Mouse (Mus musculus) frontal cortex, postnatal 25 days (tissue): Measurements from ENCODE around the gene Tmod1.

Source experiments
- DNase-seq, 2 experiments: peaks; one replicate each; pipeline ENCODE4 v3.0.0; 2022; ENCODE audit warnings: low spot score in 2 of 2

The Tmod1 gene

GRCm38 (mm10) chr4:46053323-46054107, 14.8 kb downstream of the Tmod1 start:
- DNase-seq, result no peak

- DNase-seq, result no peak
Measured at GRCm38 (mm10) chr4:46056163-46056562, 17.4 kb downstream of the Tmod1 start.

DNA sequence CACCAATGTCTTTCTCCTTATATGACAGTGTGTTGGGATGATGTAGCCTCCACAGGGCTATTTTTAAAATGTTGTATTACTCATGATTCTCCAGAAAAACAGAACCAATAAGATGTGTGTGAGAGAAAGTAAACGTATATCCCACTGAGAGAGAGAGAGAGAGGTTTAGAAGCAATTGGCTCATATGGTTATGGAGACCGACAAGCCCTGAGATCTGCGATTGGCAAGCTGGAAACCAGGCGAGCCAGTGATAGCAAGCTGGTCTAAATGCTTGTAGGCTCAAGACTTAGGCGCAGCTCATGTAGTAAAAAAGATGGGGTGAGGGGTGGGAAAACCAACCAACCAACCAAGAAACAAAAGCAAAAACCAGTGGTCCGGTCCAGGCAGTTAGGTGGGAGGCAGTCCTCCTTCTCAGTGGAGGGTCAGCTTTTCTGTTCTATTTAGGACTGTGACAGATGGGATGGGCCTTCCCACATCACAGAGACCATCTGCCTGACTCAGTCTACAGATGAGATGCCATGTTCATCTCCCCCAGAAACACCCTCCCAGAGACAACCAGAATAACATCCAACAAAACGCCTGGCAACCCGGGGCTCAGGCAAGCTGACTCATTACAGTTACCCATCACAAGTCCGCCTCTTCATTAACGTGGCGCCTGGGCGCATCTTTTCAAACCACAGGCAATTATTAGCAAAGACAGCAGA, 22.7 kb downstream of the Tmod1 start:
- peak; percentile 51 to 69 for DNase-seq

DNA sequence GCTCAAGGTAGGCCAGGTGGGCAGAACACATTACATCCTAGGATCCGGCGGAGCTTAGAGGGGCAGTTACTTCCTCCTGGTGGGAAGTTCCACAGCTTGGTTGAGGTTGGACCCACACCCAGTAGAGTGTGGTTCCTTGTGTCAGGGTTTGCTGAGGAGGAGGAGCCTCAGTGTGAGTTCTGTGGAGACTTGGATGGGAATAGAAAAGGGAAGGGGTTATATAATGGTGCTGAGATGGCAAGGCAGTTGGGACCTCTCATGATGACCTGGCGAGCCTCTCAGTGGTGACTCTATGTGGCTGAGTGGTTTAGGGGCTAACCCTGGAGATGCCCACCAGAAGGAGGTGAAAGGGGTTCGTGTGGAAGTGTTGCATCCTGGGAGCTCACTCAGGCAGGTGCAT, 25.1 kb downstream of the Tmod1 start:
- DNase-seq, result no peak

GRCm38 (mm10) chr4:46064263-46064662, 25.5 kb downstream of the Tmod1 start:
- DNase-seq, result no peak

GRCm38 (mm10) chr4:46064961-46065360, 26.2 kb downstream of the Tmod1 start:
- DNase-seq, result no peak

DNA sequence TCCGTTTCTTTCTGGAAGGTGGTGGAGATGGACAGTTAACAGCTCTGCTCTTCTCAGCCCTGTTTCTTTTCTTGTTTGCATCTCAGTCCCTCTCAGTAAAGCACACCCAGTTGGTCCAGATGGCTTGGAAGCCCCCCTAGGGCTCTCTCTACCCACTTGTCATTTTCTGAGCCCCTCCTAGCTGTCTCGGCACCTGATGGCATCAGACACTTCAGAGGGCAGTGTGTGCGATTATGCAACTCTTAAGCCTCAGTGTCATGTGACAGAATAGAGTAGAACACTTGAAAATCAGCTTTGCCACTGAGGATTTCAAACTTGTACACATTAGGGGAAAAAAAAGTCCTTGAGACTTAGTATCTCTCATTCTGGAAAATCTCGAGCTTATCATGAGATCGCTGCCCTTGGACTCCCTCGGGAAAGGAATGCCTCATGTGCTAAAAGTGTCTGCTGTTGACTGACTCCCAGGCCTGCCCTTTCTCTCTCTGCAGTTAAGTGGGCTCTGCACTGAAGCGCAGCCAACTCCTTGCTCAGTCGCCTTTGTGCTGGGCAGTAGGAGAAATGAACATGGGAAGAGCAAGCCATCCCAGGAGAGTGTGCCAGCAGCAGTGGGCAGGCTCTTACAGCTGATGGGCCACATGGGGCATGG, 27.1 kb downstream of the Tmod1 start:
- no peak for DNase-seq

GRCm38 (mm10) chr4:46068060-46068459, 29.3 kb downstream of the Tmod1 start:
- no peak for DNase-seq

DNA sequence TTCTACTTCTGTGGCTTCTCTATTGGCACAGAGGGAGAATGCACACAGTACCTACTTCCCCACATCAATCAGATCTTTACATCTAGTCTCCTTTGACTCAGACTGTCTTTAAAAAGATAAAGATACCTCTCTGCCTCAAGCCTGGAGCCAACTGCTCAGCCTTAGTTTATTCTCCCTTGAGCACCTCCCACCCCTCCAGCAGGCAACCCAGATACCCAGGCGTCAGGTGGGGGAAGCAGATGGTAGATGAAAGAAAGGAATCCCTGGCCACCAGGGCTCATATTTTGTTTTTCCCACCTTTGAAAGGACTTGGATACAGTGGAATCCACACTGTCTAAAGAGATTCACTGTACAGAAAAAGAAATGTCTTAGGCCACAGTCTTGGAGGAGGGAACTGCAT, 29.8 kb downstream of the Tmod1 start:
- no peak for DNase-seq

DNA sequence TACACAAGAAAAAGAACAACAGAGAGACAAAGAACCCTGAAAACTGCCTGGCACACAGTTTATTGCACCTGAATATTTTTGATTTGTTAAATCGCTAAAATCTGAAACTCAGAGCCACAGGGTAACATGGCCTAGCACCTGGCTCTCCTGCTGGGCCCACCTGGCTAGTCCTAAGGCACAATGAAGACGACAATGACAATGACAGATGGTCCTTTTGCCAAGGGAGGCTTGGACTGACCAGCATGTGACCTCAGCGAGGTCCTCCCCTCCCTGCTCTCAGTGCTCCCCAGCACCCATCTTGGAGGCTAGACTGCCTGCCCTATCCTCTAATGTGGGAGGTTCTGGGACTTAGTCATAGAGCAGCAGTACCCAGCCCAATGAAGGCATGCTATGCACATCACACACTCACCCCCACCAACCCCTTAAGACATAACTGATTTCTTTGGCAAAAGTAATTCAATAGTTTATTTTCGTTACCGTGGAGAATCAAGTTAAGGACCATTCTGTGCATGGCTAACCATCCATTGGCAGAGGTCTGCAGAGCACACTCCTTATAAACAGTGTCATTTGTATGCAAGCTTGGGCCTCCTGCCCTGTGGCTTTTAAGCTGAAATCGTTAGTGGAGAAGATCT, 31.2 kb downstream of the Tmod1 start:
- no peak for DNase-seq

- DNase-seq, result no peak
Measured at GRCm38 (mm10) chr4:46072631-46073030, 33.9 kb downstream of the Tmod1 start.

- peak in 1 of 2 experiments; percentile 45 for DNase-seq
Measured at GRCm38 (mm10) chr4:46073736-46074135, 35.0 kb downstream of the Tmod1 start.

DNA sequence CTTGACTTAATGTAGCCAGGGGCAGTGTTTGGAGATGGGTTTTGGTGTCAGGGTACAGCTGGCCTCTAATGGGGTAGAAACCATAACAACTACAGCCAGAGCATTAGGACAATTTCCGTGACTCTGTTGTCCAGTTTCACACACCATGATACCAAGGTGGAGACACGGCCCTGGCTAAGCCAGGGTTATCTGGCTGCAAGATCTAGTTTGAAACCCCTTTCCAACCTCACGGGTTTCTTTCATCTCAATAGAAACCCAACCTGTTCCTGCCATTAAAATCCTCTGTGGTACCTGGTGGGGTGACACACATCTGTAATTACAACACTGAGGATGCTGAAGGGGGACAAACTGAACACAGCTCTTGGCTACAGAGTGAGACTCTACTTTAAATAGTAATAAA, 36.9 kb downstream of the Tmod1 start:
- DNase-seq, result no peak

DNA sequence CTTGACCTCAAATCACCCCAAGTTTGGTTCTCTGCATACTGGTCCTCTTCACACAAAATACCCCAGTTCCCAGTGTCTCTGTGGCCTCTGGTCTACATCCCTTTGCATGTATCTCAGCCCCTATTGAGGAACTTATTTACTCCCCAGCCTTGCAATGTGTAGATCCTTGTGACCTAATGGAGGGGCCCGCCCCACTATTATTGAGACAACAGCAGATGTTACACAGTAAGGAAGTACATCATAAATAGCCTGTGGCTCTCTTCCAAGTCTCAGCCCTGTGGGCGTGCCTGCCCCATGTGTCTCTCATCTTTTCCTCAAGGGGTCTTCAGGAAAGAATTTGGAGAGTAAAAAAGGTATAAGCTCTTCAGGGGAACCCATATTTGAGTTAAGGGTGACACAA, 38.2 kb downstream of the Tmod1 start:
- no peak for DNase-seq

- no peak for DNase-seq
Measured at GRCm38 (mm10) chr4:46080261-46080660, 41.5 kb downstream of the Tmod1 start.

- no peak for DNase-seq
Measured at GRCm38 (mm10) chr4:46082555-46082954, 43.8 kb downstream of the Tmod1 start.

DNA sequence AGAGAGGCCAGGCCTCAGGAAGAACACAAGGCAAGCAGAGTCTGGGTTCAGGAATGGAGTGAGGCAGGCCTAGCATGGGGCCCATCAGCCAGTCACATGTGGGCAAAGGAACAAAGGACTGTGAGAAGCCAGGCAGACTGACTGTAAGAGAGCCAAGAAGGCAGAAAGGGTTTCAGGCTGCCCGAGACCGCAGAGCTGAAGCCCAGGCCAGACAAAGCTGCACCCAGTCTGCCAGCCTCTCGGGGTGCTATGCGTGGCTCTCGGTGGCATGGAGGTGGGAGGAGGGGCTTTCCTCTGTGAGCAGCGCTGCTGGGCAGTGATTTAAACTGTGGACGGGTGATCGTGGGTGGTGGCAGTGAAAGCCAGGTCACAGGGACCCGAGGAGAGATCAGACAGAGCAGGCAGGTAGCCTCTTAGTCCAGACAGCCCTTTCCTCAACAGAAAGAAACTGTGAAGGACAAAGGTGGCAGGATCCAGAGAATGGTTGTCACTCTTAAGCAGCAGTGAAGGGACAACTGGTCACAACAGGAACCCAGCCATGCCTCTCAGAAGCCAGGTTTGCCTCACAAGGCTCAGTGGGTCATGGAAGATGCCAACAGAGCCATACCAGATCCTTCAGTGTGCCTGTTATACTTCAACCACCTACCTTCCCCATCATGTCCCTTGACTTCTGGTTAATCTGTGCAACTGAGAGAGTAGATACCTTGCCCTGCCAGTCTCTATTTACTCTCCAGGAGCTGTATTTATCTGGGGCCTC, 45.9 kb downstream of the Tmod1 start:
- DNase-seq, result no peak

GRCm38 (mm10) chr4:46085223-46085811, 46.6 kb downstream of the Tmod1 start:
- no peak for DNase-seq

DNA sequence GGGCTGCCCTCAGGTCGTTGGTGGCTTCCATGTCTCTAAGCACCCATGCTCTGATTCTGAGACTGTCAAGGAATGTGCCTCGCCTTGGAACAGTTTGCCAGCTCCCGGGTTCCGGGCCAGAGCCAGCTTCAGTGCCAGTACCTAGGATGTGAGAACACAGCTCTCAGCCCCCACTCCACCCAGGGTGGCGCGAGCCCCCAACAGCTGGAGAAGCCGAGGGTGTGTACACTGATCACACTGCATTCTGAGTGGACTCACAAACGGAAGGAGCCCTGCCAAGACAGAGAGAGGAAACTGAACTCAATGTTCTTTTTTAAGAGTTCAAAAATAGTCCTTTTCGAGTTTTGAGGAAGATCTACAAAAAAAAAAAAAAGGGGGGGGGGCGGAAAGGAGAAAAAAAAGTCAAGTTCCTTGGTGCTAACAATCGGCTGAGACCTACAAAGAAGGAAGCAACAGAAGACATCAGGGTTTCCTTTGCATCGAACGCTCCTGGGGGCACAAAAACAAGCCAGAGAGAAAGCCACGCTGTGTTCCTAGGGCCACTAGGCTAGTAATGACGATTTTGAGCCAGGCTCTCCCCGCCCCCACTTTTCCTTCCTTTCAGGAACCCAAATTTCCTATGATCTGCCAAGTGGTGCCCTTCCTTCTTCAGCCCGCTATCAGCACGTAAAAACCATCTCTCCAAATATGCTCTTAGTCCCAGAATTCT, 48.1 kb downstream of the Tmod1 start:
- peak; percentile 42 to 45 for DNase-seq

DNA sequence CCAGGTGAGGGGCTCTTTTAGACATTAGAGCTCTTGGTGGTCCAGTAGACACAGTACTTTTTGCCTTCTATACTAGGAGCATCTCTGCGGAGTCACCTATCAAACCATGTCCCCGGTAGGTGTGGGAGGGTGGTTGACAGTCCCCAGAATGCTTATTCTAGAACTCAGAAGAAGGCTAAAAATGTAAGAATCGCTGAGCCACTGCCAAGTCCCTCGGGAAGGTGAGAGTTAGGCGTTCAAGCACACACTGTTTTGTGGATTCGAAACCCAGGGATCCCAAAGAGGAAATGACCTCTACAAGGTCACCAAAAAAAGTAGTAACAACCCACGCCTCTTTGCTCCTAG, 48.7 kb downstream of the Tmod1 start:
- DNase-seq, result peak; percentile 48 to 54

DNA sequence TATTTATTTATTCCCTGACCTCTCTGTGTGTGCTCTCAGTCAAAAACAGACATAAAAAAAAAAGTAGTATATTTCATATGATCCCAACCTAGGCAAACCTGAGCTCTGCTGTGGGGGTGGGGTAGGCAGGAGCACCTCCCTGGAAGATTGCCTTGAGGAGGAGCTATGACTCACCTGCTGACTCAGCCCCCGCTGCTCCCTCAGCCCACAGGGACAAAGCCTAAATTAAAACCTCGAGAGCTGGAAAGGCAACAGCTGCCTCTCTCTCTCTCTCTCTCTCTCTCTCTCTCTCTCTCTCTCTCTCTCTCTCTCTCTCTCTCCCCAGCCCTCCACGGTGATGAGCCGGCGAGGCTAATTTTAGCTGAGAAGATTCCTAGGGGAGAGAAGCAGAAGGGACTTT, 49.1 kb downstream of the Tmod1 start:
- peak; percentile 43 to 70 for DNase-seq
